Mouse (Mus musculus): Measurements from ENCODE around the gene Nup62.

Gene Nup62

GRCm38 (mm10) chr7:44848561-44849415 is 32.9 kb downstream of the Nup62 start, which contains the start of the genes Akt1s1 and Tbc1d17:
Gene Akt1s1 (plus strand): TSS chr7:44848991.
Gene Tbc1d17 (minus strand): TSS chr7:44849079.
- DNase-seq (ENCODE audit: low spot score in 2 of 2): peak; percentile 99 to 100

GRCm38 (mm10) chr7:44849416-44850111 is 33.7 kb downstream of the Nup62 start:
- peak; percentile 89 to 90 for DNase-seq (ENCODE audit: low spot score in 2 of 2)

DNA sequence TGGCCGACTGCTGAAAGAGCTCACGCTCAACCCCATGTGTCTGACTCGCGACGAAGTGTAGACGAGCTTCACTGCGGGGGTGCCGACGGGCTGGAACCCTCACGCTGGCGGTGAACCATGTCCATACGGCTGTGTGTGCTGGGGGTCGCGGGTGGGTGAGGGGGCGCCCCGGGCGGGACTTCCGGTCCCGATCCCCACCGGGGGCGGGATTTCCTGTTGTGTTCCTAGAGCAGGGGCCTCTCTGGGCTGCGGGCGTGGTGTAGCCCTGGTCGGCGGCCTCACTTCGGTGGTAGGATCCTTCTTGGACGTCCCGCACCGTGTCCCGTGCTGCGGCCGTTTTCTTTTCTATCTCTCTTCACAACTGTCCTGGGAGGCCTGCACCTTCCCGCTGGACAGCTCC is 34.3 kb downstream of the Nup62 start:
- peak in 1 of 2 experiments; percentile 82 for DNase-seq (ENCODE audit: low spot score in 2 of 2)

- DNase-seq (ENCODE audit: low spot score in 2 of 2): no peak
These were observed 35.1 kb downstream of the Nup62 start for GRCm38 (mm10) chr7:44850789-44851624.

DNA sequence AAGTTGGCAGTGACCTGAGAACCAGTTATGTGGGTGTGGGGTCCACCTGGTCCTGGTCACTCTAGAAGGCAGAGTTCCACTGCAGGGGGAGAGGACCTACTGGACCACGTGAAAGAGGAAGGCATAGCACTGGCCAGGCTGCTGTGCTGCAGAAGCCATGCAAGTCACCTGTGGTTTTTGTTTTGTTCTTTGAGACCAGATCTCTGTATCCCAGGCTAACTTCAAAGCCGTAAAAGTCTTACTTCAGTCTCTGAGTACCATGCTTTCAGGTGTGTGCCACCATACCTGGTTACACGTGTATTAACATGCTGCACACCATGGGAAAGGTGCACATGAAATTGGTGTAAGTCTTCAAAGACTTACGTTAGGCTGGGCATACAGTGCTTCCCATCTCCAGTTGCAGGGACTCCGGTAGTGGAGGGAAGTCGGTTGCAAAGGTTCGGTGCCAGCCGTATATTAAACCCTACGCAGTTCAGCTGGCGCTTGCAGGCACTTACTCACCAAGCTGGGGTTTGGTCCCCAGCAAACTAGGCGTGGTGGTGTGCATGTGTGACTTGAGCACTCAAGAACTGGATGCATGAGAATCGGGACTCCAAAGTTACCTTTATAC is 35.8 kb downstream of the Nup62 start:
- no peak for DNase-seq (ENCODE audit: low spot score in 2 of 2)

- no peak for DNase-seq (ENCODE audit: low spot score in 2 of 2)
These were observed 36.6 kb downstream of the Nup62 start for GRCm38 (mm10) chr7:44852259-44853027.

GRCm38 (mm10) chr7:44853065-44853464 is 37.2 kb downstream of the Nup62 start:
- no peak for DNase-seq (ENCODE audit: low spot score in 2 of 2)

- DNase-seq (ENCODE audit: low spot score in 2 of 2): no peak
These were observed 37.9 kb downstream of the Nup62 start for GRCm38 (mm10) chr7:44853596-44854355.

- DNase-seq (ENCODE audit: low spot score in 2 of 2): peak in 1 of 2 experiments; percentile 71
These were observed 38.6 kb downstream of the Nup62 start for GRCm38 (mm10) chr7:44854356-44855031.

GRCm38 (mm10) chr7:44855036-44855435 is 39.1 kb downstream of the Nup62 start:
- no peak for DNase-seq (ENCODE audit: low spot score in 2 of 2)

DNA sequence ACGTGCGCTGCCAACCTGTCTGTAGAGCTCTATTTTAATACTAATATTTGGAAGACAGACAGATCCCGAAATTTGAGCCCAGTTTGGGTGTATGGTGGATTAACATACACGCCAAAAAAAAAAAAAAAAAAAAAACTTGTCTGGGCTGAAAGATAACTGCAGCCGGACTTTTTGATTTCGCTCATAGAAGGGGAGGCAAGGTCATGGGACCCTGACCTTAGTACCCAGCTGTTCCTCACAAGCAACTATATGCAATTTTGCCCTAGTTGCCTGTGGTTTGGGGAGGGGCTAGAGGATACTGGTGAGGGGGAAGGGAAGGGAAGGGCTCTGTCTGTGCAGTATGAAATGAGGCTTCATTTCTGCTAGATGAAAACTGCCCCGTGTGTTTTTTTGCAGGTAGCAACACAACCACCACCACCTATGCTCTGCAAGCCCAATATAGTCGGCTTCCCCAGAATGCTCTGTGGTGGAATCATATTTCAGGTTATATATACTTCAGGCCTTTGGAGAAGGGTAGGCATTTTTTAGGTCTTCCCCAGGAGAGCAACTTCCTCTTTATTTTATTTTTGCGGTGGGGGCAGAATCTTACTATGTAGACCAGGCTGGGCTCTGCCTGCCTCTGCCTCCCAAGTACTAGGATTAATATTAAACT is 40.5 kb downstream of the Nup62 start:
- DNase-seq (ENCODE audit: low spot score in 2 of 2): no peak

GRCm38 (mm10) chr7:44857042-44857552 is 41.2 kb downstream of the Nup62 start, which contains the start of gene Pnkp:
Gene Pnkp (plus strand): TSS chr7:44857139.
- peak; percentile 90 to 91 for DNase-seq (ENCODE audit: low spot score in 2 of 2)

DNA sequence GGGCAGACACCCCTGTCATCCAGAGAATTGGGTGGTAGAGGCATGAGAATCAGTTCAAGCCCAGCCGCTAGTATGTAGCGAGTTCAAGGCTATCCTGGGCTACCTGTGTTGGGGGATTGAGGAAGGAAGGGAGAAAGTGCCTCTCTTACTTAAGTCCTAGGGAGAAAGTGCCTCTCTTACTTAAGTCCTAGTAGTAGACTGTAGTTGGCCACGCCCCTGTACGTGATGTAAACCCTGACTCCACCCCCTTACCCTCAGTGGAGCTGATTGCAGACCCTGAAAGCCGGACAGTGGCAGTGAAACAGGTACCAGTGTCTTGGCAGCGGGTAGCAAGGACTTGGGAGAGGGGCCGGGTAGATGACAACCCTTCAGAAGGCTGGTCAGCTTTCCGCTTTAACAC is 42.0 kb downstream of the Nup62 start:
- DNase-seq (ENCODE audit: low spot score in 2 of 2): no peak

- no peak for DNase-seq (ENCODE audit: low spot score in 2 of 2)
These were observed 44.0 kb downstream of the Nup62 start for GRCm38 (mm10) chr7:44859896-44860295.

DNA sequence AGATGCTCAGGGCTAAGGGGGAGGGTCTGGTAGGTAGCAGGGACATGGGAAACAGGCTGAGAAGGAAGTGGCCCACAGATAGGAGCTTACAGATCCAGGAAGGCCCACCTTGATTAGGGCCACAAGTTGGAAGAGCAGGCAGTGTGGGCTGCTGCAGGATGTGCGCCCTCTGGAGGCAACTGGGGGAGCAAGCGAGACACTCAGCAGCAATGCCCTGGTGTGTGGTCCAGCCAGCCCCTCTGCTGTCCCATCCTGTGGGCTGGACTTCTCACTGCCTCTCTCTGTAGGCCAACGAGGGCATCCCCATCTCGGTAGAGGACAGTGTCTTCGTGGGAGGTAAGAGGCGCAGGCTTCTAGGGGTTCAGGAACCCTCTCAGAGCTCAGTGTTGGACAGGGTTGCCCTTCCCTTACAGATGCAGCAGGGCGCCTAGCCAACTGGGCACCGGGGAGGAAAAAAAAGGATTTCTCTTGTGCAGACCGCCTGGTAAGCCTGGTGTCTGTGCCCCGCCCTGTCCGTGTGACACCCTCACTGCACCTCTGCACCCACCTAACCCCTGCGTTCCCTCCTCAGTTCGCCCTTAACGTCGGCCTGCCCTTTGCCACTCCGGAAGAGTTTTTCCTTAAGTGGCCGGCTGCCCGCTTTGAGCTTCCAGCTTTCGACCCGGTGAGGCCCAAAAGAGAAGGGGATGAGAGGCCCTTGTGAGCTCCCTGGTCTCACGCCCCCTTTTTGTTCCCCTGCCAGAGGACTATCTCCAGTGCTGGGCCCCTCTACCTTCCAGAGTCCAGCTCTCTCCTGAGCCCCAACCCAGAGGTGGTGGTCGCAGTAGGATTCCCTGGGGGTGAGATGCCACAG is 44.9 kb downstream of the Nup62 start:
- DNase-seq (ENCODE audit: low spot score in 2 of 2): peak in 1 of 2 experiments; percentile 67

GRCm38 (mm10) chr7:44861429-44861816 is 45.5 kb downstream of the Nup62 start:
- no peak for DNase-seq (ENCODE audit: low spot score in 2 of 2)

- DNase-seq (ENCODE audit: low spot score in 2 of 2): no peak
These were observed 46.5 kb downstream of the Nup62 start for GRCm38 (mm10) chr7:44862434-44862833.

GRCm38 (mm10) chr7:44863210-44863609 is 47.3 kb downstream of the Nup62 start:
- no peak for DNase-seq (ENCODE audit: low spot score in 2 of 2)
